Mouse (Mus musculus) liver, embryonic 16.5 days (tissue): ENCODE measurements around the gene Fscn1. TPM values are rescaled to one million over a fixed set of nuclear protein-coding genes. Genes with fewer than 3 reads are reported as not detected.

ENCODE experiments used
- ATAC-seq: fragments of 200-750 bp; cut with Nextera tagmentation; 2 replicates; pipeline ENCODE4 v1.8.0; 2017; ENCODE audit warnings: low read depth, mild to moderate bottlenecking, moderate number of reproducible peaks, moderate library complexity
- H3K27ac ChIP-seq: fragments of 300-500 bp; sonication (generic); 2 replicates; pipeline ENCODE4 v1.5.1; 2014; ENCODE audit warnings: mild to moderate bottlenecking, low read length
- H3K27me3 ChIP-seq: fragments of 300-500 bp; sonication (generic); 2 replicates; pipeline ENCODE4 v1.6.1; 2014; ENCODE audit warnings: low read depth, low read length, mixed read lengths; ENCODE audit not compliant: control insufficient read depth, insufficient read depth
- H3K36me3 ChIP-seq: fragments of 300-500 bp; sonication (generic); 2 replicates; pipeline ENCODE4 v1.6.1; 2014; ENCODE audit warnings: mild to moderate bottlenecking; ENCODE audit not compliant: control insufficient read depth, insufficient read depth
- H3K4me1 ChIP-seq: fragments of 300-500 bp; sonication (generic); 2 replicates; pipeline ENCODE4 v1.6.1; 2014; ENCODE audit warnings: low read depth, low read length, mixed read lengths; ENCODE audit not compliant: control insufficient read depth
- H3K4me2 ChIP-seq: fragments of 300-500 bp; sonication (generic); 2 replicates; pipeline ENCODE4 v1.6.1; 2014; ENCODE audit warnings: low read depth, low read length, mixed read lengths
- H3K4me3 ChIP-seq: fragments of 300-500 bp; sonication (generic); 2 replicates; pipeline ENCODE4 v1.5.1; 2014; ENCODE audit warnings: low read depth, mild to moderate bottlenecking, low read length
- H3K9ac ChIP-seq: fragments of 300-500 bp; sonication (generic); 2 replicates; pipeline ENCODE4 v1.6.1; 2014; ENCODE audit warnings: low read depth, low read length
- H3K9me3 ChIP-seq: fragments of 300-500 bp; sonication (generic); replicated peaks from 2 replicates; pipeline ENCODE4 v1.6.1; 2016; ENCODE audit warnings: low read length; ENCODE audit not compliant: control insufficient read depth
- WGBS: fragments of 180-500 bp; shearing (Covaris S2); extraction: QIAGEN DNeasy Blood & Tissue Kit; methylation state at CpG from one replicate; pipeline ENCODE4 v1.1.7; 2014; ENCODE audit not compliant: insufficient replicate concordance; 5-methylcytosine and 5-hydroxymethylcytosine counted together
- polyA plus RNA-seq: library from polyadenylated mRNA; unstranded; fragments of >200 nt; fragmentation: Nextera tagmentation; extraction: Ambion mirVana; gene quantifications from 2 replicates; pipeline ENCODE4 v1.2.1, GENCODE M21; 2015

The Fscn1 gene
- polyA plus RNA-seq, 1 experiment from 2014 or later, result 20.4 TPM

GRCm38 (mm10) chr5:142974598-142975121 lies 14.5 kb downstream of the Fscn1 start:
- Histone ChIP-seq H3K27ac (no peak overlapping the region), H3K36me3 (no peaks in the 10 kb centered on the region; the same call in 1 of the 2 replicates), H3K4me2 (no peak overlapping the region), H3K9ac (no peak overlapping the region), H3K9me3 (no peaks in the 10 kb centered on the region), H3K27me3 (no peaks in the 10 kb centered on the region), H3K4me3 (no peak overlapping the region), H3K4me1 (peaks cover 3% of the 10 kb centered on the region; the same call in 1 of the 2 replicates)
- WGBS, result 11% methylated on average over 18 of the region's 18 CpGs
- peak; percentile 35; the same call in 1 of the 2 replicates for ATAC-seq

- Histone ChIP-seq H3K4me3 (no peak overlapping the region), H3K9ac (no peak overlapping the region), H3K27ac (no peak overlapping the region), H3K4me2 (no peak overlapping the region), H3K36me3 (no peaks in the 10 kb centered on the region), H3K9me3 (no peaks in the 10 kb centered on the region), H3K4me1 (peaks cover 3% of the 10 kb centered on the region; the same call in 1 of the 2 replicates), H3K27me3 (no peaks in the 10 kb centered on the region)
- ATAC-seq, result 0 out of 2 replicates have a peak, but pooled peaks have one; percentile 19
- WGBS, result 59% methylated on average over 5 of the region's 5 CpGs
These were observed 16.4 kb downstream of the Fscn1 start for GRCm38 (mm10) chr5:142976516-142976915.

- H3K27me3 ChIP-seq, result no peaks in the 10 kb centered on the region
- 50% methylated on average over 16 of the region's 16 CpGs for WGBS
- H3K36me3 ChIP-seq, result no peaks in the 10 kb centered on the region
- no peak for ATAC-seq
- H3K9ac ChIP-seq, result no peak overlapping the region
- no peak overlapping the region for H3K4me2 ChIP-seq
- peak overlapping the region; percentile 29; the same call in 1 of the 2 replicates for H3K27ac ChIP-seq
- no peak overlapping the region for H3K4me3 ChIP-seq
- H3K9me3 ChIP-seq, result no peaks in the 10 kb centered on the region
- peaks cover 18% of the 10 kb centered on the region for H3K4me1 ChIP-seq
These were observed 22.1 kb downstream of the Fscn1 start for GRCm38 (mm10) chr5:142982046-142982801.

GRCm38 (mm10) chr5:142983174-142983573 lies 23.0 kb downstream of the Fscn1 start:
- H3K4me2 ChIP-seq, result no peak overlapping the region
- peaks cover 18% of the 10 kb centered on the region for H3K4me1 ChIP-seq
- no peaks in the 10 kb centered on the region for H3K9me3 ChIP-seq
- H3K27me3 ChIP-seq, result no peaks in the 10 kb centered on the region
- no peak overlapping the region for H3K9ac ChIP-seq
- H3K27ac ChIP-seq, result no peak overlapping the region; the same call in 1 of the 2 replicates
- ATAC-seq, result no peak
- whole genome bisulfite sequencing, result 76% methylated on average over 8 of the region's 8 CpGs
- H3K4me3 ChIP-seq, result no peak overlapping the region
- H3K36me3 ChIP-seq, result no peaks in the 10 kb centered on the region

- 25% methylated on average over 10 of the region's 10 CpGs for whole genome bisulfite sequencing
- Histone ChIP-seq H3K27me3 (no peaks in the 10 kb centered on the region), H3K36me3 (no peaks in the 10 kb centered on the region), H3K9ac (no peak overlapping the region), H3K9me3 (no peaks in the 10 kb centered on the region), H3K4me1 (peaks cover 18% of the 10 kb centered on the region), H3K4me2 (peak overlapping the region; percentile 28), H3K27ac (peak overlapping the region; percentile 67), H3K4me3 (no peak overlapping the region)
- peak; percentile 93 for ATAC-seq
These were observed 24.1 kb downstream of the Fscn1 start for GRCm38 (mm10) chr5:142984271-142984670.

- WGBS, result 75% methylated on average over 5 of the region's 5 CpGs
- Histone ChIP-seq H3K4me2 (no peak overlapping the region), H3K9me3 (no peaks in the 10 kb centered on the region), H3K27me3 (no peaks in the 10 kb centered on the region), H3K9ac (no peak overlapping the region), H3K4me3 (no peak overlapping the region), H3K4me1 (peaks cover 17% of the 10 kb centered on the region), H3K27ac (no peak overlapping the region), H3K36me3 (peaks cover 8% of the 10 kb centered on the region)
- no peak for ATAC-seq
These were observed 28.4 kb downstream of the Fscn1 start for GRCm38 (mm10) chr5:142988520-142988919.

GRCm38 (mm10) chr5:142989167-142989566 lies 29.0 kb downstream of the Fscn1 start:
- H3K27ac ChIP-seq, result no peak overlapping the region
- peaks cover 11% of the 10 kb centered on the region for H3K4me1 ChIP-seq
- H3K36me3 ChIP-seq, result peaks cover 8% of the 10 kb centered on the region
- WGBS, result 76% methylated on average over 3 of the region's 3 CpGs
- ATAC-seq, result no peak
- no peaks in the 10 kb centered on the region for H3K27me3 ChIP-seq
- no peak overlapping the region for H3K4me2 ChIP-seq
- H3K4me3 ChIP-seq, result no peak overlapping the region
- no peak overlapping the region for H3K9ac ChIP-seq
- no peaks in the 10 kb centered on the region for H3K9me3 ChIP-seq

GRCm38 (mm10) chr5:142994746-142995145 lies 34.6 kb downstream of the Fscn1 start:
- H3K27ac ChIP-seq, result no peak overlapping the region
- 70% methylated on average over 2 of the region's 2 CpGs for WGBS

GRCm38 (mm10) chr5:142997526-142997925 lies 37.4 kb downstream of the Fscn1 start:
- no peak for ATAC-seq
- Histone ChIP-seq H3K36me3 (peaks cover 5% of the 10 kb centered on the region; the same call in 1 of the 2 replicates), H3K27me3 (no peaks in the 10 kb centered on the region), H3K9ac (no peak overlapping the region), H3K27ac (peak overlapping the region; percentile 3; the same call in 1 of the 2 replicates), H3K4me1 (peaks cover 6% of the 10 kb centered on the region), H3K4me3 (no peak overlapping the region), H3K4me2 (no peak overlapping the region), H3K9me3 (no peaks in the 10 kb centered on the region)
- 62% methylated on average over 9 of the region's 9 CpGs for WGBS

More at GRCm38 (mm10) chr5:142994746-142995145, 34.6 kb downstream of the Fscn1 start:
- ATAC-seq, result no peak
- peaks cover 8% of the 10 kb centered on the region for H3K36me3 ChIP-seq
- no peaks in the 10 kb centered on the region for H3K27me3 ChIP-seq
- H3K9me3 ChIP-seq, result no peaks in the 10 kb centered on the region
- H3K9ac ChIP-seq, result no peak overlapping the region
- H3K4me3 ChIP-seq, result no peak overlapping the region
- no peak overlapping the region for H3K4me2 ChIP-seq
- H3K4me1 ChIP-seq, result peaks cover 6% of the 10 kb centered on the region
